Comparison of ENCODE assay signal across 21 mouse cellular contexts in the genomic region with DNA sequence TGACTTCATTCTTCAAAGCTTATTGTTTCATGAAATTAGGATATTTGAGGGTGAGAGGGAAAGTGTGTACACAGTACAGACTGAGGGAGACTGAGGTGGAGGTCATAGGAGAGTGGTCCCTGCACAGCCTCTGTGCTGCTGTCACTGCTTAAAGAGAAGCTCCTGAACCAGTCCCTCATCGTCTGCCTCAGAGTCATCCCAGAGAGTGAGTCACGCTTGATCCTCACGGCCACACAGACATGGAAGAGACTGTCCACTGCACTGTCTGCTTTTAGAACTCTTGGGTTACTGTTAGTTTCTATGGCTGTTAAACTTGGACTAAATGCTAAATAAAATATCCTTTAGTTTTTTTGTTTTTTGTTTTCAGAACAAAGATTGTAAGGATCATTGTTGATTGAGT. TPM values are rescaled to one million over a fixed set of nuclear protein-coding genes. Genes with fewer than 3 reads are reported as not detected.
A peak's percentile ranks its signal among the peaks of the same experiment; 100 is the strongest.
DNase-seq lines count a peak whose midpoint lies in the region; ATAC-seq and TF ChIP-seq lines count a peak whose summit lies in the region.
"Had no signal": no experiment of that assay in that cellular context is flagged by ENCODE, and none has a peak within 500 bp of the region (broad histone marks: within the 10 kb centered on the region; RNA-seq: fewer than 3 reads in every experiment).

No protein-coding gene starts in this region.

- no peak overlapping the region for H3K27ac ChIP-seq in midbrain, embryonic 13.5 days
- H3K27ac ChIP-seq in midbrain, postnatal 0 days (ENCODE audit: low read depth, low read length) = no peak overlapping the region
- H3K27ac ChIP-seq: embryonic facial prominence, embryonic 15.5 days; forebrain, embryonic 15.5 days; hindbrain, embryonic 14.5 days; intestine, embryonic 15.5 days had no signal

- TF ChIP-seq CTCF in midbrain, postnatal 0 days (IDR thresholded peaks at IDR 0.05) = no peak

- no peaks in the 10 kb centered on the region for H3K27me3 ChIP-seq in midbrain, embryonic 13.5 days
- H3K27me3 ChIP-seq in midbrain, postnatal 0 days (ENCODE audit: insufficient read depth, low read length) = no peaks in the 10 kb centered on the region
- no peaks in the 10 kb centered on the region for H3K27me3 ChIP-seq in myocyte (ENCODE audit: control insufficient read depth, insufficient read depth, insufficient read length)
- H3K27me3 ChIP-seq: embryonic facial prominence, embryonic 15.5 days; forebrain, embryonic 15.5 days; intestine, embryonic 15.5 days; Patski had no signal

- peaks cover 61% of the 10 kb centered on the region for H3K79me2 ChIP-seq in myocyte (ENCODE audit: control insufficient read depth, insufficient read depth)

- ATAC-seq in midbrain, embryonic 13.5 days = no peak
- no peak for ATAC-seq in midbrain, postnatal 0 days (ENCODE audit: low FRiP score)
- no peak for ATAC-seq in monocyte, adult 5-6 weeks (replicated peaks; ENCODE audit: insufficient number of reproducible peaks, low FRiP score, low TSS enrichment, poor library complexity, severe bottlenecking)
- ATAC-seq: activated CD4-positive, CD25-positive, alpha-beta regulatory T cell, adult 4 months; forebrain, embryonic 15.5 days; intestine, embryonic 15.5 days; Patski had no signal

- 36% methylated on average over 3 of the region's 3 CpGs for WGBS in midbrain, embryonic 13.5 days
- 47% methylated on average over 3 of the region's 3 CpGs for WGBS in midbrain, postnatal 0 days

- H3K4me3 ChIP-seq in midbrain, embryonic 13.5 days (replicated peaks) = no peak overlapping the region
- H3K4me3 ChIP-seq in midbrain, postnatal 0 days (ENCODE audit: low read depth, low read length) = no peak overlapping the region
- H3K4me3 ChIP-seq in myocyte = no peak overlapping the region
- H3K4me3 ChIP-seq: embryonic facial prominence, embryonic 15.5 days; forebrain, embryonic 15.5 days; intestine, embryonic 15.5 days had no signal

- H3K9me3 ChIP-seq in midbrain, embryonic 13.5 days = no peaks in the 10 kb centered on the region
- no peaks in the 10 kb centered on the region for H3K9me3 ChIP-seq in midbrain, postnatal 0 days (ENCODE audit: low read length)
- H3K9me3 ChIP-seq: embryonic facial prominence, embryonic 15.5 days; forebrain, embryonic 15.5 days; intestine, embryonic 15.5 days had no signal

- TF ChIP-seq POLR2A in myocyte (IDR thresholded peaks at IDR 0.05; ENCODE audit: insufficient read length, low read depth) = no peak

- DNase-seq in adrenal gland, adult 2 months = peak; percentile 75
- DNase-seq in adrenal gland, postnatal 4 days (ENCODE audit: low spot score in 2 of 2) = no peak
- no peak for DNase-seq in midbrain, postnatal 0 days (ENCODE audit: low spot score)
- peak; percentile 46 for DNase-seq in adrenal gland, postnatal 10 days
- DNase-seq in cerebellum, adult 9-11 months = no peak
- DNase-seq: cerebellum, adult 18-20 months; cerebellum, postnatal 10 days; gastrocnemius, postnatal 36 days; heart, adult 11 months; heart, postnatal 10 days; heart, postnatal 4 days; kidney, adult 18-20 months had no signal

- 0 out of 2 replicates have a peak overlapping the region, but pooled peaks have one; percentile 10 for H3K9ac ChIP-seq in midbrain, embryonic 13.5 days (replicated peaks)
- H3K9ac ChIP-seq in midbrain, postnatal 0 days (replicated peaks; ENCODE audit: low read length, poor library complexity, severe bottlenecking) = no peak overlapping the region
- H3K9ac ChIP-seq: embryonic facial prominence, embryonic 15.5 days; forebrain, embryonic 15.5 days; hindbrain, embryonic 14.5 days; intestine, embryonic 15.5 days had no signal

- peaks cover 34% of the 10 kb centered on the region for H3K4me1 ChIP-seq in midbrain, embryonic 13.5 days (replicated peaks)
- H3K4me1 ChIP-seq in midbrain, postnatal 0 days (ENCODE audit: insufficient read depth, low read length) = 0 out of 2 replicates have a peak, but pooled peaks cover 3% of the 10 kb centered on the region

- H3K4me2 ChIP-seq in midbrain, embryonic 13.5 days (replicated peaks) = no peak overlapping the region
- no peak overlapping the region for H3K4me2 ChIP-seq in midbrain, postnatal 0 days (ENCODE audit: low read depth, low read length, poor library complexity, severe bottlenecking)
- H3K4me2 ChIP-seq in myocyte (ENCODE audit: low read depth) = peak overlapping the region; percentile 62
- H3K4me2 ChIP-seq: embryonic facial prominence, embryonic 15.5 days; forebrain, embryonic 15.5 days; hindbrain, embryonic 14.5 days; intestine, embryonic 15.5 days had no signal

- H3K36me3 ChIP-seq in midbrain, embryonic 13.5 days = no peaks in the 10 kb centered on the region
- H3K36me3 ChIP-seq in midbrain, postnatal 0 days (ENCODE audit: insufficient read depth, low read length) = no peaks in the 10 kb centered on the region
- no peaks in the 10 kb centered on the region for H3K36me3 ChIP-seq in myocyte (ENCODE audit: control insufficient read depth, insufficient read depth)
- H3K36me3 ChIP-seq: embryonic facial prominence, embryonic 15.5 days; forebrain, embryonic 15.5 days; intestine, embryonic 15.5 days had no signal

- H3ac ChIP-seq in myocyte (ENCODE audit: control insufficient read depth, insufficient read length) = no peak overlapping the region

TF ChIP-seq in myocyte, 11 proteins besides CTCF, POLR2A, EP300 and RAD21:
- TF ChIP-seq CEBPB (IDR thresholded peaks at IDR 0.05; ENCODE audit: insufficient read depth, poor library complexity, severe bottlenecking) (no peak), MYOD1 (IDR thresholded peaks at IDR 0.05; ENCODE audit: control insufficient read depth in 1 of 3, insufficient read length in 2 of 3, low read depth in 2 of 3) (no peak), MAX (IDR thresholded peaks at IDR 0.05; ENCODE audit: low read depth) (no peak), POLR2AphosphoS2 (IDR thresholded peaks at IDR 0.05; ENCODE audit: insufficient read length, low read depth) (no peak), USF1 (IDR thresholded peaks at IDR 0.05; ENCODE audit: low read depth) (no peak), REST (IDR thresholded peaks at IDR 0.05; ENCODE audit: insufficient read depth, insufficient read length) (no peak), E2F4 (IDR thresholded peaks at IDR 0.05; ENCODE audit: insufficient read depth) (no peak)

RNA-seq across cellular contexts. Expression of gene Usp6nl, which starts 3.2 kb away (rescaled TPM):
- 10 to 100 TPM; 35.9 to 42.0 TPM for total RNA-seq in adrenal gland, adult 2 months (2021)
- 3.3 and 5.9 TPM in 2 replicates for polyA plus RNA-seq in adrenal gland, adult 2 months (2012; rRNA removed)
- total RNA-seq in adrenal gland, postnatal 4 days (2021) = 10 to 100 TPM; 40.1 to 44.0 TPM
- polyA plus RNA-seq in midbrain, embryonic 13.5 days (2015; fragmentation: Nextera tagmentation; extraction: Ambion mirVana) = 8.5 and 8.6 TPM in 2 replicates
- 16.7 and 18.8 TPM in 2 replicates for total RNA-seq in midbrain, postnatal 0 days (2014; rRNA removed)
- polyA plus RNA-seq in midbrain, postnatal 0 days (2015; fragmentation: Nextera tagmentation; extraction: Ambion mirVana) = 4.7 and 5.7 TPM in 2 replicates
- 10 to 100 TPM; 27.1 to 28.7 TPM for total RNA-seq in adrenal gland, postnatal 10 days (2021)
- polyA plus RNA-seq in myocyte (2012; fragmentation: generic; extraction: Trizol) = 7.6 TPM
- total RNA-seq in monocyte, adult 5-6 weeks (2017) = 17.1 to 24.3 TPM (median 21.7 TPM) in 3 replicates

Comparison
In these comparisons a context has a peak if more than half of its experiments do, and no peak if none do; other contexts are left out.
1. DNase-seq: peak in adrenal gland, adult 2 months (single experiment) and adrenal gland, postnatal 10 days (single experiment); none in adrenal gland, postnatal 4 days (0 of 2), midbrain, postnatal 0 days (single experiment) and cerebellum, adult 9-11 months (single experiment).